In genomic region chrX:72788773-72789557, GRCm38 (mm10) we compare ENCODE assay signal across 10 mouse cellular contexts. TPM values are rescaled to one million over a fixed set of nuclear protein-coding genes. Genes with fewer than 3 reads are reported as not detected.
A peak's percentile ranks its signal among the peaks of the same experiment; 100 is the strongest.
DNase-seq lines count a peak whose midpoint lies in the region; ATAC-seq lines count a peak whose summit lies in the region.
"Had no signal": no experiment of that assay in that cellular context is flagged by ENCODE, and none has a peak within 500 bp of the region (broad histone marks: within the 10 kb centered on the region; RNA-seq: fewer than 3 reads in every experiment).

No protein-coding gene starts in this region.

- H3K4me2 ChIP-seq in kidney, embryonic 15.5 days, result no peak overlapping the region
- no peak overlapping the region for H3K4me2 ChIP-seq in kidney, embryonic 14.5 days (replicated peaks; ENCODE audit: low read depth, low read length)
- no peak overlapping the region for H3K4me2 ChIP-seq in forebrain, embryonic 15.5 days (replicated peaks)
- H3K4me2 ChIP-seq: heart, embryonic 11.5 days; liver, embryonic 13.5 days had no signal

- no peaks in the 10 kb centered on the region for H3K4me1 ChIP-seq in kidney, embryonic 15.5 days
- no peaks in the 10 kb centered on the region for H3K4me1 ChIP-seq in kidney, embryonic 14.5 days (ENCODE audit: control insufficient read depth, insufficient read depth, low read length)
- no peaks in the 10 kb centered on the region for H3K4me1 ChIP-seq in forebrain, embryonic 15.5 days
- H3K4me1 ChIP-seq: liver, embryonic 13.5 days had no signal

- no peaks in the 10 kb centered on the region for H3K36me3 ChIP-seq in kidney, embryonic 15.5 days
- no peaks in the 10 kb centered on the region for H3K36me3 ChIP-seq in kidney, embryonic 14.5 days (ENCODE audit: control insufficient read depth, insufficient read depth, low read length)
- H3K36me3 ChIP-seq in forebrain, embryonic 15.5 days, result no peaks in the 10 kb centered on the region
- H3K36me3 ChIP-seq: liver, embryonic 13.5 days had no signal

- WGBS in kidney, embryonic 15.5 days, result 4% methylated on average over 1 of the region's 1 CpGs
- 39% methylated on average over 1 of the region's 1 CpGs for WGBS in kidney, embryonic 14.5 days
- 18% methylated on average over 1 of the region's 1 CpGs for WGBS in forebrain, embryonic 15.5 days

- H3K9me3 ChIP-seq in kidney, embryonic 15.5 days (replicated peaks), result no peaks in the 10 kb centered on the region
- H3K9me3 ChIP-seq in kidney, embryonic 14.5 days (ENCODE audit: control insufficient read depth, low read length), result no peaks in the 10 kb centered on the region
- no peaks in the 10 kb centered on the region for H3K9me3 ChIP-seq in forebrain, embryonic 15.5 days
- H3K9me3 ChIP-seq: liver, embryonic 13.5 days had no signal

- no peak overlapping the region for H3K4me3 ChIP-seq in kidney, embryonic 15.5 days (replicated peaks)
- no peak overlapping the region for H3K4me3 ChIP-seq in kidney, embryonic 14.5 days (ENCODE audit: low read length)
- no peak overlapping the region for H3K4me3 ChIP-seq in forebrain, embryonic 15.5 days
- H3K4me3 ChIP-seq: liver, embryonic 13.5 days had no signal

- H3K9ac ChIP-seq in kidney, embryonic 15.5 days, result no peak overlapping the region
- H3K9ac ChIP-seq in kidney, embryonic 14.5 days (ENCODE audit: low read depth, low read length), result no peak overlapping the region
- H3K9ac ChIP-seq in forebrain, embryonic 15.5 days (replicated peaks), result no peak overlapping the region
- H3K9ac ChIP-seq: liver, embryonic 13.5 days had no signal

- no peaks in the 10 kb centered on the region for H3K27me3 ChIP-seq in kidney, embryonic 15.5 days
- no peaks in the 10 kb centered on the region for H3K27me3 ChIP-seq in kidney, embryonic 14.5 days (ENCODE audit: control insufficient read depth, insufficient read depth, low read length)
- H3K27me3 ChIP-seq in forebrain, embryonic 15.5 days, result no peaks in the 10 kb centered on the region
- H3K27me3 ChIP-seq: liver, embryonic 13.5 days had no signal

- H3K27ac ChIP-seq in kidney, embryonic 15.5 days, result no peak overlapping the region
- H3K27ac ChIP-seq in kidney, embryonic 14.5 days (ENCODE audit: low read depth, low read length), result no peak overlapping the region
- H3K27ac ChIP-seq in forebrain, embryonic 15.5 days (replicated peaks), result peak overlapping the region; percentile 52; the same call in 1 of the 2 replicates
- H3K27ac ChIP-seq: liver, embryonic 13.5 days had no signal

- ATAC-seq in kidney, embryonic 15.5 days (replicated peaks; ENCODE audit: low FRiP score), result peak; percentile 76; the same call in 1 of the 2 replicates
- no peak; the same call in 1 of the 2 replicates for ATAC-seq in kidney, embryonic 14.5 days (ENCODE audit: low FRiP score, low TSS enrichment)
- peak; percentile 97 for ATAC-seq in forebrain, embryonic 15.5 days (replicated peaks)

- DNase-seq in left cerebral cortex, adult 9 months (ENCODE audit: low spot score in 2 of 2), result peak; percentile 19 to 29
- DNase-seq in right cerebral cortex, adult 2 months (ENCODE audit: low spot score in 2 of 2), result peak; percentile 34
- no peak for DNase-seq in urinary bladder, postnatal 14 days (ENCODE audit: low spot score)
- DNase-seq in spleen, postnatal 36 days (ENCODE audit: low spot score in 2 of 2), result no peak
- DNase-seq in cerebellum, adult 11-12 months, result no peak
- DNase-seq: liver, embryonic 13.5 days had no signal

RNA-seq across cellular contexts. Expression of gene Gabrq, which starts 36.0 kb away (rescaled TPM):
- polyA plus RNA-seq in kidney, embryonic 15.5 days (2015; fragmentation: Nextera tagmentation; extraction: Ambion mirVana), result 0.04 and 0.14 TPM in 2 replicates
- 0.06 TPM in 1 of 2 replicates, not detected in the other for polyA plus RNA-seq in kidney, embryonic 14.5 days (2014; fragmentation: Nextera tagmentation; extraction: Ambion mirVana)
- polyA plus RNA-seq in forebrain, embryonic 15.5 days (2015; fragmentation: Nextera tagmentation; extraction: Ambion mirVana), result 1.2 and 1.5 TPM in 2 replicates
- polyA plus RNA-seq: heart, embryonic 11.5 days; liver, embryonic 13.5 days had no signal

Comparison
In these comparisons a context has a peak if more than half of its experiments do, and no peak if none do; other contexts are left out.
1. DNase-seq: peak in left cerebral cortex, adult 9 months (2 of 2) and right cerebral cortex, adult 2 months (2 of 2); none in urinary bladder, postnatal 14 days (single experiment), spleen, postnatal 36 days (0 of 2) and cerebellum, adult 11-12 months (single experiment).